18 mouse cellular contexts compared by ENCODE assay signal in the genomic region with DNA sequence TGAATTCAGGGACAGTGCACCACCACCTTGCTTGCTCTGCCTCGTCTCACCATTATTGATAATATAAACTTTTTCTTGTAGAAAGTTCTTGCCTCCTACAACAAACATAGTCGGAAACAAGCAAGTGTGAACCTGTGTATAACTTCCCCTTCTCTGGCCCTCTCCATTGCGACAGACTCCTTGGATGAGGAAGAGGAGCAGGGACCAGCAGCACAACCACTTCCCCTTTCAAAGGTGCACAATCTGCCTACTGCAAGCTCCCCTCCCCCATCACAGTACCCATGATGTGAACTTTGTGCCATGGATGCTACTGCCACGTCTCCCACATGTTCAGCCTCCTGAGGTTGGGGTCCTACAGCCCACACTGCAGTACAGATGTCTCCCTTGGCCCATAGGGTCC.
DNase-seq lines count a peak whose midpoint lies in the region; ATAC-seq and TF ChIP-seq lines count a peak whose summit lies in the region.
"Had no signal": no experiment of that assay in that cellular context is flagged by ENCODE, and none has a peak within 500 bp of the region (broad histone marks: within the 10 kb centered on the region; RNA-seq: fewer than 3 reads in every experiment).

No protein-coding gene starts in this region.

- no peak for TF ChIP-seq CTCF in liver, adult 2 months (IDR thresholded peaks at IDR 0.05; ENCODE audit: low read depth, low read length)

- no peaks in the 10 kb centered on the region for H3K4me1 ChIP-seq in liver, adult 2 months (ENCODE audit: control insufficient read depth, insufficient read depth, low read length)
- H3K4me1 ChIP-seq in limb, embryonic 10.5 days: no peaks in the 10 kb centered on the region
- H3K4me1 ChIP-seq: embryonic facial prominence, embryonic 15.5 days; forebrain, embryonic 13.5 days; hindbrain, embryonic 13.5 days; limb, embryonic 15.5 days; midbrain, embryonic 15.5 days had no signal

- DNase-seq in c-Kit-positive CD71-negative TER-119-negative erythroid progenitor cells, embryonic 14.5 days (ENCODE audit: low read depth): peak; percentile 26
- peak; percentile 28 for DNase-seq in liver, adult 2 months (ENCODE audit: extremely low read depth, low read depth, low spot score)
- DNase-seq in lung, postnatal 10 days: peak; percentile 2
- no peak for DNase-seq in layer of hippocampus, adult 9-11 months
- DNase-seq in thymus, adult 18-20 months: no peak
- no peak for DNase-seq in limb, embryonic 10.5 days (ENCODE audit: low spot score)
- DNase-seq: cerebellum, adult 11-12 months; heart, adult 11 months; kidney, postnatal 14 days; right cerebral cortex, postnatal 14 days had no signal

- WGBS in liver, adult 2 months: 69% methylated on average over 4 of the region's 4 CpGs
- 86% methylated on average over 4 of the region's 4 CpGs for WGBS in limb, embryonic 10.5 days

- no peaks in the 10 kb centered on the region for H3K9me3 ChIP-seq in limb, embryonic 10.5 days (replicated peaks)
- H3K9me3 ChIP-seq: embryonic facial prominence, embryonic 15.5 days; forebrain, embryonic 13.5 days; hindbrain, embryonic 13.5 days; limb, embryonic 15.5 days; midbrain, embryonic 15.5 days had no signal

- H3K4me3 ChIP-seq in liver, adult 2 months (ENCODE audit: insufficient read depth, low read depth, low read length): no peak overlapping the region
- no peak overlapping the region for H3K4me3 ChIP-seq in limb, embryonic 10.5 days
- H3K4me3 ChIP-seq: embryonic facial prominence, embryonic 15.5 days; forebrain, embryonic 13.5 days; hindbrain, embryonic 13.5 days; limb, embryonic 15.5 days; midbrain, embryonic 15.5 days had no signal

- H3K79me2 ChIP-seq in liver, adult 2 months (ENCODE audit: control insufficient read depth, insufficient read depth, low read length): no peaks in the 10 kb centered on the region

- TF ChIP-seq POLR2A in liver, adult 2 months (IDR thresholded peaks at IDR 0.05; ENCODE audit: extremely low read depth, insufficient read depth, low read length): no peak

- H3K36me3 ChIP-seq in liver, adult 2 months (ENCODE audit: control insufficient read depth, insufficient read depth, low read length): no peaks in the 10 kb centered on the region
- no peaks in the 10 kb centered on the region for H3K36me3 ChIP-seq in limb, embryonic 10.5 days
- H3K36me3 ChIP-seq: embryonic facial prominence, embryonic 15.5 days; hindbrain, embryonic 13.5 days; limb, embryonic 15.5 days; midbrain, embryonic 15.5 days had no signal

- H3K27ac ChIP-seq in liver, adult 2 months (replicated peaks; ENCODE audit: insufficient read depth, low read depth, low read length): no peak overlapping the region
- no peak overlapping the region for H3K27ac ChIP-seq in limb, embryonic 10.5 days
- H3K27ac ChIP-seq: embryonic facial prominence, embryonic 15.5 days; forebrain, embryonic 13.5 days; hindbrain, embryonic 13.5 days; limb, embryonic 15.5 days; midbrain, embryonic 15.5 days had no signal

- peak; percentile 89 for ATAC-seq in monocyte, adult 5-6 weeks (replicated peaks; ENCODE audit: insufficient number of reproducible peaks, low FRiP score, low TSS enrichment, poor library complexity, severe bottlenecking)
- ATAC-seq: activated CD4-positive, CD25-positive, alpha-beta regulatory T cell, adult 4 months; forebrain, embryonic 13.5 days; intestine, embryonic 16.5 days; midbrain, embryonic 15.5 days had no signal

- H3K27me3 ChIP-seq in liver, adult 2 months (ENCODE audit: control insufficient read depth, insufficient read depth, low read length): no peaks in the 10 kb centered on the region
- H3K27me3 ChIP-seq in limb, embryonic 10.5 days (ENCODE audit: low read depth, poor library complexity, severe bottlenecking): no peaks in the 10 kb centered on the region
- H3K27me3 ChIP-seq: embryonic facial prominence, embryonic 15.5 days; forebrain, embryonic 13.5 days; hindbrain, embryonic 13.5 days; limb, embryonic 15.5 days; midbrain, embryonic 15.5 days had no signal

- no peak overlapping the region for H3K9ac ChIP-seq in liver, adult 2 months (ENCODE audit: low read depth, low read length)
- H3K9ac ChIP-seq: embryonic facial prominence, embryonic 15.5 days; forebrain, embryonic 13.5 days; hindbrain, embryonic 13.5 days; limb, embryonic 15.5 days; midbrain, embryonic 15.5 days had no signal

Comparison
In these comparisons a context has a peak if more than half of its experiments do, and no peak if none do; other contexts are left out.
1. DNase-seq: peak in c-Kit-positive CD71-negative TER-119-negative erythroid progenitor cells, embryonic 14.5 days (single experiment), liver, adult 2 months (single experiment) and lung, postnatal 10 days (single experiment); none in layer of hippocampus, adult 9-11 months (single experiment), thymus, adult 18-20 months (0 of 2) and limb, embryonic 10.5 days (single experiment).